Mouse (Mus musculus): ENCODE data around the gene Exo1.

Exo1 gene

GRCm38 (mm10) chr1:175950851-175951250 lies 70.5 kb downstream of the Exo1 start:
- no peak for DNase-seq (ENCODE audit: low spot score)

GRCm38 (mm10) chr1:175961786-175962185 lies 81.4 kb downstream of the Exo1 start:
- DNase-seq (ENCODE audit: low spot score), result no peak
